8 mouse cellular contexts compared by ENCODE assay signal in genomic region chr5:100845485-100845847, GRCm38 (mm10). TPM values are rescaled to one million over a fixed set of nuclear protein-coding genes. Genes with fewer than 3 reads are reported as not detected.
DNase-seq lines count a peak whose midpoint lies in the region; ATAC-seq and TF ChIP-seq lines count a peak whose summit lies in the region.

Gene Gpat3, plus strand, starts transcription at chr5:100845713.

- no peaks in the 10 kb centered on the region for H3K36me3 ChIP-seq in liver, postnatal 0 days (replicated peaks; ENCODE audit: insufficient read depth, low read length)

- TF ChIP-seq EP300 in liver, postnatal 0 days (IDR thresholded peaks at IDR 0.05; ENCODE audit: low read depth) = no peak

- peak within 1 kb of the TSS; percentile 70 for H3K4me2 ChIP-seq in liver, postnatal 0 days (ENCODE audit: low read depth, low read length)

- H3K4me3 ChIP-seq in liver, postnatal 0 days (ENCODE audit: low read depth, low read length) = peak within 1 kb of the TSS; percentile 67

- peak within 1 kb of the TSS; percentile 93 for H3K27ac ChIP-seq in liver, postnatal 0 days (ENCODE audit: low read depth)

- H3K4me1 ChIP-seq in liver, postnatal 0 days (ENCODE audit: insufficient read depth) = peaks cover 11% of the 10 kb centered on the region; the same call in 1 of the 2 replicates

- 1% methylated on average over 16 of the region's 16 CpGs for WGBS in liver, postnatal 0 days (ENCODE audit: insufficient replicate concordance)

- peak; percentile 10 to 46 for DNase-seq in urinary bladder, adult 18-20 months (ENCODE audit: low spot score in 2 of 2)
- DNase-seq in urinary bladder, postnatal 10 days (ENCODE audit: low spot score) = no peak
- peak; percentile 35 to 38 for DNase-seq in cerebellum, postnatal 10 days
- DNase-seq in heart, adult 9 months (ENCODE audit: low spot score in 2 of 2) = peak; percentile 17 to 35
- peak; percentile 32 for DNase-seq in kidney, adult 9 months
- peak; percentile 43 for DNase-seq in liver, postnatal 0 days
- DNase-seq in ovary, postnatal 36 days (ENCODE audit: low spot score) = peak; percentile 34
- DNase-seq in spleen, adult 12 weeks (ENCODE audit: low spot score) = no peak

- H3K27me3 ChIP-seq in liver, postnatal 0 days (ENCODE audit: insufficient read depth, low read length) = peaks cover 5% of the 10 kb centered on the region; the same call in 1 of the 2 replicates

- peak; percentile 34; the same call in 1 of the 2 replicates for ATAC-seq in liver, postnatal 0 days

- no peak for TF ChIP-seq CTCF in liver, postnatal 0 days (IDR thresholded peaks at IDR 0.05; ENCODE audit: low read depth)

- H3K9ac ChIP-seq in liver, postnatal 0 days (replicated peaks) = peak within 1 kb of the TSS; percentile 79

- H3K9me3 ChIP-seq in liver, postnatal 0 days (ENCODE audit: low read length) = no peaks in the 10 kb centered on the region

RNA-seq across cellular contexts. Expression of gene Gpat3, which starts in this region (rescaled TPM):
- 12.2 and 21.2 TPM in 2 replicates for polyA plus RNA-seq in liver, postnatal 0 days (2015; fragmentation: Nextera tagmentation; extraction: Ambion mirVana)

Comparison
In these comparisons a context has a peak if more than half of its experiments do, and no peak if none do; other contexts are left out.
1. DNase-seq: peak in urinary bladder, adult 18-20 months (2 of 2), cerebellum, postnatal 10 days (2 of 2), heart, adult 9 months (2 of 2), kidney, adult 9 months (single experiment), liver, postnatal 0 days (single experiment) and ovary, postnatal 36 days (single experiment); none in urinary bladder, postnatal 10 days (single experiment) and spleen, adult 12 weeks (single experiment).